Mouse (Mus musculus) neural tube, embryonic 10.5 days (tissue): ENCODE results near the gene Speg.

ENCODE experiments used
- DNase-seq: peaks from one replicate; pipeline ENCODE4 v3.0.0-alpha.2; 2017; ENCODE audit warnings: low spot score; ENCODE audit errors: extremely low spot score

The Speg gene

DNA sequence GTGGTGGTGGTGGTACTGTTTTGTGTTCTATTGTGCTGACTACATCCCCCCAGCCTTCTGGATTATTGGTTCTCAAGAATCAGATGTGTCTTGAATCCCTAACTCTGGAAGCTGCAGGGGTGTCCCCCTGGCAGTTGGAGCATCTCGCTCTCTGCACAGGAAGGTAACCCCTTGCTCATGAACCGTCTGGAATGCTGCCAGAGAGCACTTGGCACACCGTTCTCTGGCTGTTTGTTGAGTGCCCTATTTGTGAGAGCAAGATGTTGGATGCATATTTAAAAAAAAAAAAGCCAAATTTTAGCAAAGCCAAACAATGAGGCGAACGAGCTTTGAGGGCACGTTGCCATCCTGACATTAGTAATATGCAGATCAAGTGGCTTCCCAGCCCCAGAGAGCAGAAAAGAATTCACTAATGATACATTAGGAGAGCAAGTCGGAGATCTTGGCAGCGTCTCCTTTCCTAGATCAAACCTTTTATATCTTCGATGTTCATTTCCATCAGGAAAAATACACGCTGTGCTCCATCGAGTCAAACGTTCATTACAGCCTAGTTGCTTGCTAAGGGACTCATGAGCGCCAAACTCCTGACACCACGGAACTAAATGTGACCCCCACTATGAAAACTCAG lies 9.5 kb upstream of the Speg start:
- no peak for DNase-seq

DNA sequence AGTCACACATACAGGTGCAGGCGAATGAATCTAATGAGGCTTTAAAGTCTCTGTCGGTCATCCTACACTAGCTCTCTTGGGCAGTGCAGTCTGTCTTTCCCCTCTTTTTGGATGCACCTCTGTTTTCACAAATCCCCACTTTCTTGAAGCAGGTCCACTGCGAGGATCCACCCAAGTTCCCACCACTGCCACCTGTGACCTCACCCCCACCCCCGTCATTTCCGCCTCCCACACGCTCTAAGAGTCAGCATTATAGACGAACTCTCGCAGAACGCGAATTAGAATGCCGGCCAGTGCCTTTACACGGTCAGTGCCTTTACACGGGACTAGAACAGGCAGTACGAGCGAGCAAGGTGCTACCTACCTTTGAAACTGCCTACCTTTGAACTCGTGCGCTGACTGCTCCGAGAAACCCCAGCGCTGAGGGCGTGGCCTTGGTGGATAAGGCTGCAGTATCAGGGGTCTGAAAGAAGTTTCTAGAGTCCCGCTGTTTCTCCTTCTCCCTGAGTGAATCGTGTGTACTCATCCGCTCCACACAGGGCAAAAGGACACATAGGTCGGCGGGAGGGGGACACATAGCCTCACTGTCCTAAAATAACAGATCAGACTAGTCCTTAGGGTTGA lies 5.6 kb upstream of the Speg start:
- DNase-seq, result no peak

DNA sequence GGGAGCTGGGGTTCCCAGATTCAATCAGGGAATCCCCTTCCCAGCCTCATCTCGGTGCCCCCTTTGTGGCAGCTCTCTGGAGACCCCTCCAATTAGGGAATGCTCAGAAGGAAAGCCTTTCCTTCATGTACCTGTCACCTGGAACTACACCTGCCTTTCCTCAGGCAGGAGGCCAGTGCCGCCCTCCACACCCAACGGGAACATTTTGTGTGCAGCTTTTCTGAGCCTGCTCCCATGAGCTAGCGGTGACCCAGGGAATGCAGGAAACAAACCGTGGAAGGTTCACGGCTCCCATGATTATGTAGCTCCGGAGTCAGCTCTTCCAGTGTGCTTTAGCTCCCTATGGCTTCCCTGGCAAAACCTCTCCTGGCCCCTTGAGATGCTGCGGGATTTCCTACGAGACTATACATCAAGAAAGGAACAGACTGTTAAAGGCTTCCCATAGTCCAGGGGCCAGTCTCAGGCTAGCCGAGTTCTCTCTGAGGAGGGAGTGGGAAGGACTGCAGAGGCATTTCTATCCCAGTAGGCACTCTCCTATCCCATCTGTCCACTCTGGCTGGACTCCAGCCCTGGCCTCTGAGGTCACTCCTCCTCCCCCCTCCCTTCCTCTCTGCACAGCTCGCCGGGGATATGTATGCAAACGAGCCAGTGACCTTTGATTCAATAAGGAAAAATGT lies 5.0 kb upstream of the Speg start:
- DNase-seq, result no peak

DNA sequence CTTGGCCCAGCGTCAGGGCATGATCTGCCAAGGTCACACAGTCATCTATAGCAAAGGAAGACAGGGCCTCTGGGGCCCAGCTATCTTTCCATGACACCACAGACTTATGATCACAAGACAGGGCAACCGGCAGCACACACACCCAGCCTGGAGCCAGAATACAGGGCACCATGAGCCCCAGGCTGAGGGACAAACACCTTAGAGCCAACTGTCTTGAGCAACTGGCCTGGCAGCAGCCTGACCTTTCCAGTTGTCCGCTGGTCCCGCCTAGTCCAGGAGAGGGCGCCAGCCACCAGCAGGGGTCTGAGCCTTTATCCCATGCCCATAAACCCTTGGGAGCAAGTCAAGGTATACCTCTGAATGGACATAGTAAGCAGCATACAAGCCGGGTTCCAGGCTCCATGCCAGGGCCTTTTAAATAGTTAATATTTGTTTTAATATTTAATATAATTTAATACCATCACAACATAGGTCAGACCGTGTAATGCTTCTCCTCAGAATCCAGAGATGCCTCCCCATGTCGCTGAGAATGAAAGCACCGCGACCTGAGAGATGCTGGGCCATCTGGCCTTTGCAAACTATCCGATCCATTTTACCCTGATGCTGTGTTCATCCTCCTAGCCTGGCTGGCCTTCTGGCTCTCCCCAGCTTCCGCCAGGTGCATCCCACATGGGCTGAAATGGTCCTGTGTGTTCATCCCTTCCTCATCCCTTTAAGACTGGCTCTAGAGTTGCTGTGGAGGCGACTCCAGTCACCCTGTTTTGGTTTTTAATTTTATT lies 3.6 kb upstream of the Speg start:
- DNase-seq, result peak; percentile 66

DNA sequence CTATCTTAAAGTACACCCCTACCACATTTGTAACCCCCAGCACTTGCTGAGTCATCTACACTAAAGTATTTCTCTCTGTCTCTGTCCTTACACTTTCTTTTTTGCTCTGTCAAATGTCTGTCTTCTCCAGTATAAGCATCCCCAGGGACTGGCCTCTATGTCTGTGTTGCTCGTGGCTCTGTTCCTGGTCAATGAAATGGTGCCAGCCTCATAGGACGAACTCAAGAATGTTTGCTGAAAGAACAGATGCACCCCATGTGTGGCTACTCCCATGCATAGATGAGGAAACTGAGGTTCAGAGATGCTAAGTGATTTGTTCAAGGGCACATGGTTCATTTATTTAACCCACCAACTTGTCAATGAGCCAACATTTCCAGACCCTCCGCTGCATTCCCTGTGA lies 2.6 kb upstream of the Speg start:
- no peak for DNase-seq

DNA sequence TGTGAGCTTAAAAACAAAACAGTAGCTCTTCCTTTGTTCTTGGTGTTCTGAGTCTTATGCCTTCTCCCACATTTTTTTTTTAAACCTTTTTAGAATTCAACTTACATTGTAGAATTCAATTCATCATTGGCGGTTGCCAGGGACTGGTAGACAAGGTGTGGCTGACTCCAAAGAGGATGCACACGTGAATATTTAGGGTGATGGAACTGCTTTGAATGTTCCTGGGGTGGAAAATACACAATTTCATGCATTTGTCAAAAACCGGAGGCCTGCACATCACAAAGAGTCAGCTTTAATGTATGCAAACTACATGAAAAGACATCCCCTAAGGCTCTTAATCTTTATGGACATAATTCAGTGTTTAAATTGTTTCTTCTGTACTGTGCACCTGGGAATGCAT lies 1.8 kb upstream of the Speg start:
- no peak for DNase-seq

DNA sequence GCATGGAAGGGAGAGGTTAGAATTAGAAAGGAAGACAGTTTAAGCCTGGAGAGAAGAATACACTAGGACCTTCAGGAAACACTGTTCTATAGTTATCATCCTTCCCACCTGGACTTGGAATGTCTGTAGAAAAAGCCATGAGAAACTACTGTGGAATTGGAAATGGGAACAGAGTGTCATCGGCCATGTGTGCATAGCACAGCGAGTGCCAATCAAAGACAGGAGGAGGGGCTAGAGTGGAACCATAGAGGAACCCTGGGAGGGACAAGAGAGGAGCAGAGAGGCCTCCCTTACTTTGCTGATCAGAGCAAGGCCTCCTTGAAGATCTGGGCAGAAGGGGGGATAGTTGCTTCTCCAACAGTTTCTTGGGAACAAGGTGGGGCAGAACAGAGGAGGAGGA lies 4.1 kb downstream of the Speg start:
- DNase-seq, result no peak

DNA sequence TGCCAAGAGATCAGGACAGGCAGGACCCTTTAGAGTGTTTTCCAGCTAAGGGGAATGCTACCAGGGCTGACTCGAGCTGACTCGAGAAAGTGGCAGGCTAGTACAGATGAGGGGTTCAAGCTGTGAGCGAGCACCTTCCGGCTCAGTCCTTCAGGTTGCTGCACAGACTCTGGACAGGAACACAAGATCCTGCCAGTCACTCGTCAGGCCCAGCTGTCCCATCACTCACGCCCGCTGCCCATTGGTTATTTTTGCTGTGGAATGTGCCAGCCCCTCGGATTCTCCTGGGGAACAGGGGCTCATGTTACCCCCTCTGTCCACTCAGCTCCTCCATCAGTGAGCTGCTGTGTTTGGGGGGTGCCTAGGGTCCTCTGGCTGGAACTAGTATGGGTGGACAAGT lies 4.8 kb downstream of the Speg start:
- DNase-seq, result no peak

DNA sequence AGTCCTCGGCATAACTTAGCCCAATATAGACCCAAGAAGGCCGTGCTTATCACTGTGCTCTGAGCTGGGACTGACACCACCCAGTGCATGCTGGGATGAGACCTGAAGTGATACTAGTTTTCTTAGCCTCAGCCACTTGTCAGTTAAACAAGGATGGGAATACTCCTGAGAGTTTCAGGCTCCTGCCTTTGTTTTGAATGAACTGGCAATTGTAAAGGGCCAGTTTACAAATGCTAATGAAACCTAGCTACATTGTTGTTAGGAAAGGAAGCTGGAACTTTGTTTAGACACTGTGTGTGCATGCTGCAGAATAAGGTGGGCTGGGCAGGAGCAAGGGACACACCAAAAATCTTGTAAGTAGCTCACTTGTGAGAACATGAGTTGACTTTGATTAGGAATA lies 5.9 kb downstream of the Speg start:
- no peak for DNase-seq

DNA sequence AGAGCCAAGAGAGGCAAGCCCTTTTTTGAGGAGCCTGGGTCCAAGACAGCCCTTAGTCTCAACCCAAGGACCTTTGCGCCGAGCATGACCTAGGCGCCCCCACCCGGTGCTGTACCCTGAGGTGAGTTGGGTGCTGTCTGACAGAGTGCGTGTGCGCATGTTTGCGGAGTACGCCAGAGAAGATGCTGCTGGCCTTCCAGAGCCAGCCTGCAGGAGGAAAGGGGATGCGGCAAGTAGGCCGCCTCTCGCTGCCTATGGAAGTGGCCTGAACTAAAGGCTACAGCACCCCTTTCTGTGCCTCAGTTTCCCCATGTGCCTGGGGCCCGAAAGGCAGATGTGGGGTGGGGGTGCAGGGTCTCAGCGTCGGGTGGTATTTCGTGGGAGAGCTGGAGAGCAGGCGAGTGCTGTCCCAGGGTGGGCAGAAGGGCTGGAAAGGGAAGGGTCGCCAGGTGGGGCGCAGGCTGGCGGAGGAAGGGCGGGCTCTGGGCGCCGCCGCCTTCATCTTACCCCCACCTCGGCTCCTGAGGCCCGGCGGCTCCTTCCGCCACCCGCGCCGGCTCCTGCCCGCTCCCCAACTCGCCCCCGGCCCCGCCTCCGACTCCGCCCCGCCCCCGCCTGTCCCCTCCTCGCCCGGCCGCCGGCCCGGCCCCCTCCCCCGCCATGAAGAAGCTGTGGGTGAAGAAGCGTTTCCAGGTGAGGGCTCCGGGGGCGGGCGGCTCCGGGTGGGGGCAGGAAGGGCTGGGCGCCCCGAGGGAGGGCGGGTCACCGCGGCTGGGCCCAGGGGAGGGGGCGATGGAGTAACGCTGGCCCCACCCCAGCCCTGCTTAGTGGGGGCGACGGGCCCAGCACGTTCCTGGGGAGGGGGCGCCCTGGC lies 6.6 kb downstream of the Speg start:
- peak; percentile 69 for DNase-seq

DNA sequence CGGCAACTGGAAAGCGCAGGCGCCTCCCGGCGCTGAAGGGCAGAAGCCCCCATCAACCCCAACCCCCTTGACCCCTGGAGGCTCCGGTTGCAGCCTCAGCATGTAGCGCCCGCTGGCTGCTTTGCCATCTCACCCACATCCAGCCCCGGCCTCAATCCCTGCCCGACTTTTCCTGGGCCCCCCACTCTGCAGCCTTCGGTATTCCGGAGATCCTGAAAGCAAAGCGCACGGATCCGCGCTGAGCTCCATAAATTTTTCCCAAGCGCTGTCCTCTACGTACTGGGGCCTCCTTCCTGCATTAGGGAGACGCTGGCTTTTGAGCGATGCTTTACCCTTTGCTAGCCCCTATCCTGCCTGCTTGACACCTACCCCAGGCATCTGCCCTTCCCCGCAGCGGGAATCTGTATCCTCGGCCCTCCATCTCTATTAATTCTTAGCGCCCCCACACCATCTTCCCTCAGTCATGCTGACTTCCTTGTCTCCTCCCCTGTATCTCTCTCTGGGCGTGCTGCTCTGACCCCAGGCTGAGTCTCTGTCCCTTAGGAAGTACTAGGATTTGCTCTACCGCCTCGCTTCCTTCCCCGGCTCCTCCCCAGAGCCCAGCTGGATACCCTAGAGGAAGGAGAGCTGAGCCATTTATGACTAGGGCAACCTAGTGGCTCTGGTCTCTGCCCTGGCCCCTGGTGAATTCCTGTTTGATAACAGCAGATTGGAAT lies 7.4 kb downstream of the Speg start:
- peak; percentile 61 for DNase-seq

DNA sequence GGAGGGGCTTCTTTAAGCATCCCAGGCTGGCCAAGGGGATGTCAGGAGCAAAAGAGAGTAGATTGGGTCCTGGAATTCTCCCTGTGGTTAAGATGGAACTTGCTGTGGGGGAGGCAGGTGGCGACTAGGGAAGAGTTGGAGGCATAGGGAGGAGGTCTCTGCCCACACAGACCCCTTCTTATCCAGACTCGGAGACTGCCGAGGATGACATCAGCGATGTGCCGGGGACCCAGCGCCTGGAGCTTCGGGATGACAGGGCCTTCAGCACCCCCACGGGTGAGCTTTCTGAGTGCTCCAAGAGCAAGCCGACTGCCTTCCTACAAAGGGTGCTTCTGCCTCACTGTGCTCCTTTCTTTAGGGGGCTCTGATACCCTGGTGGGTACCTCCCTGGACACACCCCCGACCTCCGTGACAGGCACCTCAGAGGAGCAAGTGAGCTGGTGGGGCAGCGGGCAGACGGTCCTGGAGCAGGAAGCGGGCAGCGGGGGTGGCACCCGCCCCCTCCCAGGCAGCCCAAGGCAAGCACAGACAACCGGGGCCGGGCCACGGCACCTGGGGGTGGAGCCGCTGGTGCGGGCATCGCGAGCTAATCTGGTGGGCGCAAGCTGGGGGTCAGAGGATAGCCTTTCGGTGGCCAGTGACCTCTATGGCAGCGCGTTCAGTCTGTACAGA lies 9.5 kb downstream of the Speg start:
- no peak for DNase-seq

DNA sequence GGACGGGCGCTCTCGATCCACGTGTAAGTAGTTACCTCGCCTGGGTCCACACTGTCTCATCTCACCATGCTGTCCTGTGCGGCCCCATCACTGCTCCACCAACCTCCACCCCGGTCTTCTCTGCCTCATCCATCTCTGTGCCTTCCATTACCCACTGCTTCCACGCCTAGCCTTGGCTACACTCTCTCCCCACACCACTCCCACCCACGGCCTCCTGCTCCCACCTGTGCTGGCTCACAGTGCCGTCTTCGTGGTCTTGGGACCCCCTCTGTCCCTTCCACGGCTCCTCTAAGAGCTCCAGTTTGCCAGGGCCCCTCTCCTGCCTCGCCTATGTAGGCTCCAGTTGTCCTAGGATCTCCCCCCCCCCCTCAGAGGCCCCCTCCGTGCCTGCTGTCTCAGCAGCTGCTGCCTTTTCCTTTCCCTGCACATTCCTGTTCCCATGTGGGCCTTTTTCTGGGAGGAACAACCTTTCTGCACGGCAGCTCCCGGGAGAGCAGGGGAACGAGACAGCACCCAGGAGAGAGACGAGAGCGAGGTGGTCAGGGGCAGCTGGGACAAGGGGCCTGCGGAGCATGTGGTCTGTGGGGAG lies 10.1 kb downstream of the Speg start:
- DNase-seq, result no peak

DNA sequence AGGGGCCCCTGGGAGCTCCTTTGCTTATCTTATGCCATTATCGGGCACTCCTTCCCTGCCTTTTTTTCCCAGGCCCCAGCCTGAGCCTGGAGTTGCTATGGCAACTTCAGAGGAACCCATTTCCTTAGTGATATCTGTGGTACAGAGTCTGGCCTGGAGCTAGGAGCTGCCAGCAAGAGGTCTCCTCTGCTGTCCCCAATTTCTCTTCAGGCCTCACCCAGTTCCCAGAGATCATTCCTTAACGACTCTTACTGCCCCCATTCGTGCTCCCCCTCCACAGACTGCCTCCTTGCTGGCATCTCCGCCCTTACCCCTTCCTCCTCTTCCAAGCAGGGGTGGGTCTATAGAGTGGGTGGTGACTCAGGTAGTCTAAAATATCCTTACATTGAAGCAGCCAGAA lies 11.1 kb downstream of the Speg start:
- no peak for DNase-seq

DNA sequence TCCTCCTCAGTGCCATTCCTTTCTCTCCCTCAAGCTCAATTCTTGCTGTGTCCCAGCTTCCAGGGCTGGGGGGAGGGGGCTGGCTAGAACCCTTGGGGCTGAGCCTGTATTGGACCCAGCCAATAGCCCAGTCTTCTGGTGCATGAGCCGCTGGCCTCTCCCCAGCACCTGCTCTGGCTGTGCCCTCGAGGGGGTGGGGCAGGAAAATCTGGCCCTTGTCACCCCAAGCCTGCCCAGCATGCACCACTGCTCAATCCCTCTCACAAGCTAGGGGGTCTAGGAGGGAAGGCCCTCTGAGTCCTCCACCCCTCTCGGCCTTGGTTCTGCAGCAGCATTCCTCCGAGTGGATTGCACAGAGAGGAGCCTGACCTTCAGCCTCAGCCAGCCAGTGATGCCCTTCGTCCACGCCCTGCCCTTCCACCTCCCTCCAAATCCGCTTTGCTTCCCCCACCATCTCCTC lies 12.4 kb downstream of the Speg start:
- no peak for DNase-seq

DNA sequence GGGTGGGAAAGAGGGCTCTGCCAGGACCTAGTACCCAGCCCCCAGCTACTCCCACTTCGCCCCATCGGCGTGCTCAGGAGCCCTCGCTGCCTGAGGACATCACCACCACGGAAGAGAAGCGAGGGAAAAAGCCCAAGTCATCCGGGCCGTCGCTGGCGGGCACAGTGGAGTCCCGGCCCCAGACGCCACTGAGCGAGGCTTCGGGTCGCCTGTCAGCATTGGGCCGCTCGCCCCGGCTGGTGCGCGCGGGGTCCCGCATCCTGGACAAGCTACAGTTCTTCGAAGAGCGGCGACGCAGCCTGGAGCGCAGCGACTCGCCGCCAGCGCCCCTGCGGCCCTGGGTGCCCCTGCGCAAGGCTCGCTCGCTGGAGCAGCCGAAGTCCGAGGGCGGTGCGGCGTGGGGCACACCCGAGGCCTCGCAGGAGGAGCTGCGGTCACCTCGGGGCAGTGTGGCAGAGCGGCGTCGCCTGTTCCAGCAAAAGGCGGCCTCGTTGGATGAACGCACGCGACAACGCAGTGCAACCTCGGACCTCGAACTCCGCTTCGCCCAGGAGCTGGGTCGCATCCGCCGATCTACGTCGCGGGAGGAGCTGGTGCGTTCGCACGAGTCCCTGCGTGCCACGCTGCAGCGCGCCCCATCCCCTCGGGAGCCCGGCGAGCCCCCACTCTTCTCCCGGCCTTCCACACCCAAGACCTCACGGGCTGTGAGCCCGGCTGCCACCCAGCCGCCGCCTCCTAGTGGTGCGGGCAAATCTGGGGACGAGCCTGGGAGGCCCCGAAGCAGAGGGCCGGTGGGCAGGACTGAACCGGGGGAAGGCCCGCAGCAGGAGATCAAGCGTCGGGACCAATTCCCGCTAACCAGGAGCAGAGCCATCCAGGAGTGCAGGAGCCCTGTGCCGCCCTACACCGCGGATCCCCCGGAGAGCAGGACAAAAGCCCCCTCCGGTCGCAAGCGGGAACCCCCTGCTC lies 13.1 kb downstream of the Speg start:
- peak; percentile 64 for DNase-seq

DNA sequence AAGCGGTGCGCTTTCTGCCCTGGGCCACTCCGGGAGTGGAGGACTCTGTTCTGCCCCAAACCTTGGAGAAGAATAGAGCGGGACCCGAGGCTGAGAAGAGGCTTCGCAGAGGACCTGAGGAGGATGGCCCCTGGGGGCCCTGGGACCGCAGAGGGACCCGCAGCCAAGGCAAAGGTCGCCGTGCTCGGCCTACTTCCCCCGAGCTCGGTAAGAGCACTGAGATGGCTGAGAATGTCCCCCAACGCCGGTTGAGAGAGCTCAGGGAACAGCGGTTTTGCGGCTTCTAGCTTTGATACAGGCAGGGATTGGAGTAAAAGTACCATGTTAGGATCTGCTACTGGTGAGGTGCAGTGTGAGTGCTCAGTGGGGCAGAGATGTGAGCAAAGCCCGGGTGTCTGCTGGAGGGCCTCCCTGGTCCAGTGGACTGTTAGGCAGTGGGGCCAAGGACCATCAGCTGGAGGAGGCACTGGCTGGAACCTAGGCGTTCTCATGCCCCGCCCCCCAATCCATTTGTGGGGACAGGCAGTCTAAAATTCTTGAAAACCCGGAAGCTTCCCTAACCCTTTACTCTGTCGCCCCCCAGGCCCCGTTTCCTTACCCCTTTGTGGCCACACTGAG lies 13.9 kb downstream of the Speg start:
- DNase-seq, result peak; percentile 39

DNA sequence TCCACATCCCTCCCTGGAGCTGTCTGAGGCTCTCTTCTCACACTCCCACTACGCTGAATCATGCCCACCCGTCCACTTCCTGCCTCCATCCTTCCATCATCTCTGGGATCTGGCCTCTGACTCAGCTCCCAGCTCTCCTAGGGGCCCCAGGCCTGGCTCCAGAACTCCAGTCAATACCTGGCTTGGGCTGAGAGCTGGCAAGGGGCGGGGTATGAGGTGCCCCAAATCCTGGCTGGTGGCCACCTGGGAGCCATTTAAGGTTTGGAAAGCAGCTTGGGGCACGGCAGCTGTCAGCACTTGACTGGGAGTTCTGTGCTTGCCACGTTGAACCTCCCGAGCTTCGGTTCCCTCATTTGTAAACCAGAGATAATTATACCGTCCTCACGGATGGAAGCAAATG lies 18.0 kb downstream of the Speg start:
- no peak for DNase-seq
